Comparison of ENCODE assay signal across 10 mouse cellular contexts in genomic region chrX:6091547-6091946, GRCm38 (mm10). TPM values are rescaled to one million over a fixed set of nuclear protein-coding genes. Genes with fewer than 3 reads are reported as not detected.
A peak's percentile ranks its signal among the peaks of the same experiment; 100 is the strongest.
DNase-seq lines count a peak whose midpoint lies in the region; ATAC-seq and TF ChIP-seq lines count a peak whose summit lies in the region.
"Had no signal": no experiment of that assay in that cellular context is flagged by ENCODE, and none has a peak within 500 bp of the region (broad histone marks: within the 10 kb centered on the region; RNA-seq: fewer than 3 reads in every experiment).

No protein-coding gene starts in this region.

- H3K9me3 ChIP-seq in heart, embryonic 12.5 days (replicated peaks): no peaks in the 10 kb centered on the region
- no peaks in the 10 kb centered on the region for H3K9me3 ChIP-seq in stomach, embryonic 14.5 days (ENCODE audit: control insufficient read depth, low read depth, low read length)
- H3K9me3 ChIP-seq in stomach, postnatal 0 days (ENCODE audit: control insufficient read depth, low read length): no peaks in the 10 kb centered on the region

- intact Hi-C loops in heart, postnatal 25 days (cut with DNase I): no loop called here
- intact Hi-C loops in left cerebral cortex, postnatal 10 days (cut with DNase I): loop anchor here (10.0 kb wide), 2 partner anchors 47 to 63 kb away; partner anchors contain the start of gene Nudt11

- no peak for ATAC-seq in heart, embryonic 12.5 days (ENCODE audit: insufficient number of reproducible peaks, low FRiP score)
- no peak for ATAC-seq in stomach, embryonic 14.5 days (ENCODE audit: insufficient number of reproducible peaks, insufficient read depth, low FRiP score, low read depth)
- no peak for ATAC-seq in stomach, postnatal 0 days (ENCODE audit: low FRiP score, low TSS enrichment)

- peaks cover 10% of the 10 kb centered on the region; the same call in 1 of the 2 replicates for H3K27me3 ChIP-seq in heart, embryonic 12.5 days (replicated peaks)
- H3K27me3 ChIP-seq in stomach, embryonic 14.5 days (ENCODE audit: control insufficient read depth, insufficient read depth, low read length): no peaks in the 10 kb centered on the region
- no peaks in the 10 kb centered on the region for H3K27me3 ChIP-seq in stomach, postnatal 0 days (ENCODE audit: control insufficient read depth, insufficient read depth, low read length)

- H3K4me1 ChIP-seq in heart, embryonic 12.5 days (replicated peaks): no peaks in the 10 kb centered on the region
- no peaks in the 10 kb centered on the region for H3K4me1 ChIP-seq in stomach, embryonic 14.5 days (ENCODE audit: control insufficient read depth, insufficient read depth, low read length)
- no peaks in the 10 kb centered on the region for H3K4me1 ChIP-seq in stomach, postnatal 0 days (replicated peaks; ENCODE audit: control insufficient read depth, insufficient read depth)

- no peak for DNase-seq in heart, postnatal 25 days (ENCODE audit: low spot score)
- DNase-seq in stomach, postnatal 0 days (ENCODE audit: low spot score): no peak
- DNase-seq in left cerebral cortex, postnatal 10 days (ENCODE audit: extremely low spot score in 1 of 2, low spot score in 2 of 2): peak; percentile 2 to 15
- peak; percentile 50 for DNase-seq in telencephalon, adult 2 months (ENCODE audit: low read depth, low spot score)
- DNase-seq in urinary bladder, postnatal 25 days (ENCODE audit: low spot score): no peak
- no peak for DNase-seq in urinary bladder, postnatal 4 days (ENCODE audit: low spot score in 2 of 2)
- DNase-seq: lung, postnatal 4 days had no signal

- H3K4me2 ChIP-seq in heart, embryonic 12.5 days: peak overlapping the region; percentile 61
- H3K4me2 ChIP-seq in stomach, embryonic 14.5 days (replicated peaks; ENCODE audit: low read depth, low read length): peak overlapping the region; percentile 33
- H3K4me2 ChIP-seq in stomach, postnatal 0 days (replicated peaks; ENCODE audit: low read depth): no peak overlapping the region

- WGBS in heart, embryonic 12.5 days: 22% methylated on average over 12 of the region's 12 CpGs
- 31% methylated on average over 12 of the region's 12 CpGs for WGBS in stomach, embryonic 14.5 days
- WGBS in stomach, postnatal 0 days: 27% methylated on average over 12 of the region's 12 CpGs

- peak overlapping the region; percentile 40 for H3K4me3 ChIP-seq in heart, embryonic 12.5 days
- H3K4me3 ChIP-seq in stomach, embryonic 14.5 days (ENCODE audit: low read depth, low read length): peak overlapping the region; percentile 11; the same call in 1 of the 2 replicates
- no peak overlapping the region for H3K4me3 ChIP-seq in stomach, postnatal 0 days (ENCODE audit: low read depth, low read length)

- no peaks in the 10 kb centered on the region for H3K36me3 ChIP-seq in heart, embryonic 12.5 days
- H3K36me3 ChIP-seq in stomach, embryonic 14.5 days (ENCODE audit: control insufficient read depth, insufficient read depth, low read length): no peaks in the 10 kb centered on the region
- H3K36me3 ChIP-seq in stomach, postnatal 0 days (ENCODE audit: control insufficient read depth, insufficient read depth, low read length): no peaks in the 10 kb centered on the region

- no peak for TF ChIP-seq EP300 in stomach, postnatal 0 days (optimal IDR thresholded peaks at IDR 0.05)

- no peak overlapping the region for H3K9ac ChIP-seq in heart, embryonic 12.5 days
- no peak overlapping the region for H3K9ac ChIP-seq in stomach, embryonic 14.5 days (replicated peaks; ENCODE audit: low read depth, low read length)
- H3K9ac ChIP-seq in stomach, postnatal 0 days (ENCODE audit: low read length): no peak overlapping the region

- H3K27ac ChIP-seq in heart, embryonic 12.5 days (ENCODE audit: poor library complexity, severe bottlenecking): no peak overlapping the region
- H3K27ac ChIP-seq in stomach, embryonic 14.5 days (ENCODE audit: low read length): no peak overlapping the region
- H3K27ac ChIP-seq in stomach, postnatal 0 days (replicated peaks): no peak overlapping the region

- no peak for TF ChIP-seq CTCF in stomach, postnatal 0 days (IDR thresholded peaks at IDR 0.05; ENCODE audit: low read depth)

RNA-seq across cellular contexts. Expression of gene AU022751, which starts 8.3 kb away (rescaled TPM):
- polyA plus RNA-seq in heart, embryonic 12.5 days (2016; fragmentation: Nextera tagmentation; extraction: Ambion mirVana): not detected in 2 replicates
- total RNA-seq in heart, postnatal 25 days (2021): not detected
- not detected in 2 replicates for polyA plus RNA-seq in stomach, embryonic 14.5 days (2014; fragmentation: Nextera tagmentation; extraction: Ambion mirVana)
- not detected in 2 replicates for polyA plus RNA-seq in stomach, postnatal 0 days (2015; fragmentation: Nextera tagmentation; extraction: Ambion mirVana)
- total RNA-seq in left cerebral cortex, postnatal 10 days (2021): 1 to 10 TPM in 1 of 2 experiments, under 1 TPM in 1; 0.57 to 1.1 TPM
- total RNA-seq: adrenal gland, postnatal 4 days had no signal

RNA-seq across cellular contexts. Expression of gene Nudt11, which starts 44.3 kb away (rescaled TPM):
- polyA plus RNA-seq in heart, embryonic 12.5 days (2016; fragmentation: Nextera tagmentation; extraction: Ambion mirVana): 8.1 and 9.3 TPM in 2 replicates
- total RNA-seq in heart, postnatal 25 days (2021): 1 to 10 TPM in 1 of 2 experiments, under 1 TPM in 1; 0.83 to 1.4 TPM
- polyA plus RNA-seq in stomach, embryonic 14.5 days (2014; fragmentation: Nextera tagmentation; extraction: Ambion mirVana): 4.0 and 4.1 TPM in 2 replicates
- polyA plus RNA-seq in stomach, postnatal 0 days (2015; fragmentation: Nextera tagmentation; extraction: Ambion mirVana): 1.5 and 1.7 TPM in 2 replicates
- 10 to 100 TPM; 37.1 to 38.8 TPM for total RNA-seq in left cerebral cortex, postnatal 10 days (2021)

Comparison
In these comparisons a context has a peak if more than half of its experiments do, and no peak if none do; other contexts are left out.
1. DNase-seq: peak in left cerebral cortex, postnatal 10 days (2 of 2) and telencephalon, adult 2 months (single experiment); none in heart, postnatal 25 days (single experiment), stomach, postnatal 0 days (single experiment), urinary bladder, postnatal 25 days (single experiment) and urinary bladder, postnatal 4 days (0 of 2).